Mouse (Mus musculus): Measurements from ENCODE around the gene Fancc.

The Fancc gene

DNA sequence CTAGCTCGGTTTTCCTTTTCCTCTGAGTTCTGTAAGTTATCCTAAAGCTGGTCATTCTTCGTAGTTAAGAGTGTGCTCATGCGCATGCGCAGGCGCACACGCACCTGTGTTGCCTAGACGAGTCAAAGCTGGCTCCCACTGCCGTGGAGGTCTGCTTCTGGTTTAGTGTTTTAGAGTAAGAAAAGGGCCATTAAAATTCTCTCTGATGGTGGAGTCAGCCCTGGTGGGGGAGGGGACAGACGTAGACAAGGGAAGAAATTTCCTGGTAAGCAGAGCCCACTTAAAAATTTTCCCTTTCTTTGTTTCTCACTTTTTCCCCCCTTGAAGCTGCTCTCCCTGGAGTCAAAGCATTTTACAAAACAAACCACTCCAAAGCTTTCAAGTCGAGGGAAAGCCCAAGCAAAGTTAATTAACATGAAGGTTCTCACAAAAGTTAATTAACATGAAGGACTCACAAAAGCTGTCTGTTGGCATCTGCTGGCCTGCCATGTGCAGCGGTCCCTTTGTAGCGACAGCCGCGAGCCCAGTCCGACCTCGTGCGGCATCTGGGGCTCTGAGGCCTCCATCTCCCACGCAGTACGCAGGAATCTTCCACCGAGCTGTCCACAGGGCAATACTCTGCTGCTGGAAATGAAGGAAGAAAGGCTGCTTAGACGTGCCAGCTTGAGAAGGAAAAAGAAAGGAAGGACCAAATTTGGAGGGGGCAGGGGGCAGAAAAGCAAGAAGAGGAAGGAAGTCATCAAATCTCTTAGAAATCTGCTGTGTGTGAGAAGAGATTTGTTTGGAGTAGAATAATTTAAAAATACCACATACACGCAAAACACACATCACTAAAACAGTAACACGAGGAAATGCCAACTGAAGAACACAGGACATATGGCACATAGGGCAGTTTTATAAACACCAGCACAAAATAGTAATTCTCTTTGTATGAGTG is at the start of gene Fancc:
Gene Fancc (minus strand): TSS at position 633 of the 937 bp plus-strand sequence.
- peak in 1 of 2 experiments; percentile 14 for DNase-seq (ENCODE audit: low spot score in 2 of 2)

DNA sequence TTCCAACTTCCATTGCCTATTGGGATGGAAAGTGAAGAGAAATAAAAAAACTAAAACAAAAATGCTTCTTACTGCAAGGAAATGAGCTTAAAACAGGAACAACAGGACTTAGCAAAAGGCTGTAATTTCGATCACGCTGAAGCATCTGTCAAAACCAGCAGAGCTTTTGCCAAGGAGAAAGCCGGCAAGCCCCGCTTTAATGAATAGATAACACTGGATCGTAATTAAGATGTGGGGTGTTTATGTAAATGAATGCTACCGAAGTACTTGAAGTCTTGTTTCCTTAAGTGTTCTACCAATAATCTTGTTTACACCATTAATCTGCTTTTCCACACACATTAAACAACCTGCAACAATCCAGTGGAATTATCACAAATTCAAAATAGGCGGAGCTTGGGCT is 48.2 kb upstream of the Fancc start:
- DNase-seq (ENCODE audit: low spot score in 2 of 2): no peak

DNA sequence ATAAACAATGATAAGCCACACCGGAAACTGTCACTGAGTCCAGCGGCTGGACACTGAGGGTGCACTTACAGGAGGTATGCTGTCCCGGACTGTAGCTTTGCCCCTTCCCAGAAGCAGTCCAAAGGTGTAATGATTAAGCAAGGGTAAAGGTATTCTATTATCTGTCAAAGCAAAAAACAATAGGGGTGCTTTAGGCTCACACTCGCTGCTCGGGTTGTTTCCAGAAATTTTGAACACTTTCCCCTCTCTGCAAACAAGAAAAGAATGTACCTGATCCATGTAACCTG is 47.8 kb upstream of the Fancc start:
- DNase-seq (ENCODE audit: low spot score in 2 of 2): no peak

DNA sequence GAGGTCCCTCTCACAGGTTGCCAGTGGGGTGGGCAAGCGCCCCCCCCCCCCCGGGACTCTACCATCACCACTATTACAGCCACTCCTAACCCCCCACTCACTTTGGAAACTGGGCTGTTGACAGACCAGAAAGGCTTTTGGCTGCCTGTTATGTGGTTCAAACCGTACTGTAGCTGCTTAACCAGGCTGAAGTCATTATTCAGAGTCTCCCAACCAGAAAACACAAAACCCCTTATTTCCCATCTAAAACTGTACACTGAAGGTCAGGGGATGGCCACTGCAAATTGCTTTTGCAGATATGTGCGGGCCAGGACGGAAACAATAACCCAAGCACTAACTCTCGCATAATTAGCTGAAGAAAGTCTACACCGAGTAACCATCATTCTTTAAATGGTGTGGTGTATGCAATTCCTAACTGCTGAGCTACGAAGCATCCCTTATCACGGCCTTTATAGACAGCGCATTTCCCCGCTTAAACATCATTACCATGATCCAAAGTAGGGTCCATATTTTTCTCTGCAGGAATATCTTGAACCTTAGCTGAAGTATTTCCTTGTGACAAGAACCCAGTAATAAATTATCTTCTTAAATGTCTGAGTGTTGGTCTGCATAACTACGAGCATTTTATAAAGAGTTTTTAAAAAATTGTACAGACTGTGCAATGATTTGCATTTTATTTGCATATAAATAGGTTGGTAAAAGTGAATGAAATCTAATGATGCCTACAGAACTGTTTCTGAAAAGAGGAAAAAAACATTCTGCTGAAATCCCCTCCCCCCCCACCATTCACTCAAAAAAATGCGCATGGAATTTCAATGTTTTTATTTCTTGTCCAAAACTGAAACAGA is 47.3 kb upstream of the Fancc start:
- no peak for DNase-seq (ENCODE audit: low spot score in 2 of 2)

DNA sequence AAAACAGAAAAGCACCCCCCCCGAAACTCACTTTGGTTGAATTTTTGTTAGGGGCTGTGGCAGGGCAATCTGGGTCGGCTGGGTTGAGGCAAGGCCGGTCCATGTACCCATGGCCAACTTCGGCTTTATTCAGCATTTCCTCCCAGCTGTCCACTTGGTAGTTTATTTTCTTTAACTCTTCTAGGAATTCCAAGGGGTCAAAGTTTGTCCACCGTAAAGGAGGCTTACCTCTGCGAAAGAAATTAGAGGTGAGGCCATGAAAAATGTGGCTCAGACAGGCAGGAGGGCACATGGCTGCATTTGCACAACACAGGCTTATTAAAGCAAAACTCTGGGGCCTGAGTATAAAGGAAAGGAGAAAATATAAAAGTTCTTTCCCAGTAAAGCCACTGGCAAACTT is 46.4 kb upstream of the Fancc start:
- no peak for DNase-seq (ENCODE audit: low spot score in 2 of 2)

DNA sequence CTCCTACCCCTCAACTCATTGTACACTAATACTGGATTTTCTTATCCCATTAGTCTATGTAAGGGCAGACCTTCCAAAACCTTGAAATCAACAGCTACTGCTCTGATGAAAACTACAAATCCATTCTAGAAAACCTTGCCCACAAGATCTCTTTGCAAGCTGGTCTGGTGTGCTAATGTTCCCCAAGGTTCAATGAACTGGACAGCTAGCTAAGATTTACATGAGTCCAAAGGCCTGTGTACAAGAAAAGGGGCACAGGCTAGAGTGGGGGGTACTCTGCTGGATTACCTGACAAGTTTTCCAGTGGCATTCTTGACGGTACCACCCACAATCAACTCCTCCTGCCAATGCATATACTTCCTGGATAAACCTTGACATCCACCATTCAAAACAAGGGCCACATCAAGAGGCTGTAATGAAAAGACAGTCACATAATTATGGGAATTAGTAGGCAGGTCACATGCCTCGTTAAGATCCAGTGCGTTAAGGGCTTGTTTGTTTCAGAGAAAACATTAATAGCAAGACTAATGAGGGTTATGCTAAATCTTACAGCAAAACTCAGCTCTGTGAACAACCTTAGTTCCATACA is 45.8 kb upstream of the Fancc start:
- no peak for DNase-seq (ENCODE audit: low spot score in 2 of 2)

DNA sequence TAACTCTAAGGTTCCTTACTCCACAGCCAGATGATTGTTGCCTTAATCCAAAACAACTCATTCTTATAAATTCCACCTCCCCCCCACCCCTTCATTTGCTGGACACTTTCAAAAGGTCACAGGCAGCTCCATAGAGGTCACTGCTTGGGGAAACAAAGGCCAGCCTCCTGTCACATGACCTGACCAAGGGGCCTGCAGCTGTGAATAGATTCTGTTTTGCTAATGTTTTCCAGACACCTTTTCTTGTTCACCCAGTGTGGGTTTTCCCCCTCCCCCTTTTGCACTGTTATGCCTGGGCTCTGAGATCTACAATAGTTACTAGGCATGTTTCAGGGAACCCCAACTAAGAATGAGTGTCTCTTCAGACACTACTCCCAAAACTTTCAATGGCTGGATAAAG is 44.4 kb upstream of the Fancc start:
- no peak for DNase-seq (ENCODE audit: low spot score in 2 of 2)

DNA sequence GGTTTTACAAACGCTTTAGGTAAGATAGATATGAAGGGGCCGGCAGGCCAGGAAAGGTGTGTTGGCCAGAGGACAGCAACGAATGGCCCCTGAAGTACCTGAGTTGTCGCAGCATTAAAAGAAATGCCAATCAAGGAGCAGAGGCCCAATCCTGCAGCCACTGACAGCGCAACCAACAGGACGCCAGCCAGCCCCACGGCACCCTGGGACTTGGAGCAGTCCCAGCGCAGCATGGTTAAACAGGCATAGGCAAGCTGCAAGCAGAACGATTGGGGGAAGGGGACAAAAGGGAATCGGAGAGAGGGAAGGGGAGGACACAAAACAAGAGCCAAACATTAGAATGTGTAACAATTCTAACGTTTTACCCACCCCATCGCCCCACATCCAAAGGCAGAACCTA is 43.5 kb upstream of the Fancc start:
- no peak for DNase-seq (ENCODE audit: low spot score in 2 of 2)

DNA sequence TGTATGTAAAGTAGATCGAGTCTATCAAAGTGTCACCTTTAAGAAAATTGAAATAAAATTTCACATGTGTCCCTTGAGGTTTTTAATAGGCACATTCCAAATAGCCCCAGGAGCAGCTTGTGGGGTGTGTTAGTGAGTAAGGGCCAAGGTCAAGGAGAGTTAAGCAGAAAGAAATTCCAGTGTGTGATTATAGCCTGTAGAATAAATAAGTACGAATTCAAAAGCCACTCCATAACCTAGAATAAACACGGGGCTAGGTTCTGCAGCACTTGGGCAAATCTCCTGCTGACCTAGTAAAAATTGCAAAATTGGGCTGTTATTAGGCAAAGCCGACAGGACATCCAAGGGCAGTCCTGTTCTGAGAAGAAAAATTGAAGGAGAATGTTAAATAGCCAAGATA is 37.9 kb upstream of the Fancc start:
- no peak for DNase-seq (ENCODE audit: low spot score in 2 of 2)

DNA sequence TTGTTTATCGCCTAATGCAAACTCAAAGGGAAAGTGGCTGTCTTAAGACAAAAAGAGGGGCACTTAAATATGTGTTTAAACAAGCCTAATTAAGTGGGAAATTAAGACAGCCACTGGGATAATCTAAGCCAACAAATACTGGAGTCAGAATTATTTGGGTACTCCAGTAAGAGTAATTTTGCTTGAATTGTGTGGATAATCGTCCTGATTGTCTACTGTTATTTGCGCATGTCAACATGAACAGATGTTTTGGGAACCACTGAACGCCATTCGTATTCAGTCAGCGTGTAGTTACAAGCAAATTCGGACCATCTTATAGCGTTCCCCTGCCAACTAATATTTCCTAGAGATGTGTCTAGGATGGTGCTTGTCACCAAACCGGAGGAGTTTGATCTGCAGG is 33.8 kb upstream of the Fancc start:
- DNase-seq (ENCODE audit: low spot score in 2 of 2): no peak

DNA sequence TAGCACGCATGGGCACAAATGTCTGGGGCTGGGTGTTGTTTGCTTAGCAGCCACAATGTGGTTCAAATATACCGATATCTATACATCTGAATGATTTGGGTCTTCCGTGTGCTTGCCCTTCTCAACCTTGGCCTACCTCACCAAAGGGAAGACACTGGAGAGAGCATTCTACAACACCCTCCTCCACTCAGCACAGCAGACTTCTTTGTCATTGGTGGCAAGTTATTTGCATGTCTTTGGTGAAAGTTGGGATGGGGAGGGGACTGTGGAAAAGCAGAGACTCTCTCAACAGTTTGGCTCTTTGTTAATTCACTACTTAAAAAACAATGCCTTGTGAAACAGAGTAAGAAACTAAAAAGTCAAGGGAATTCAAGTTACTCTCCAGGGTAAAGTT is 33.3 kb upstream of the Fancc start:
- no peak for DNase-seq (ENCODE audit: low spot score in 2 of 2)

DNA sequence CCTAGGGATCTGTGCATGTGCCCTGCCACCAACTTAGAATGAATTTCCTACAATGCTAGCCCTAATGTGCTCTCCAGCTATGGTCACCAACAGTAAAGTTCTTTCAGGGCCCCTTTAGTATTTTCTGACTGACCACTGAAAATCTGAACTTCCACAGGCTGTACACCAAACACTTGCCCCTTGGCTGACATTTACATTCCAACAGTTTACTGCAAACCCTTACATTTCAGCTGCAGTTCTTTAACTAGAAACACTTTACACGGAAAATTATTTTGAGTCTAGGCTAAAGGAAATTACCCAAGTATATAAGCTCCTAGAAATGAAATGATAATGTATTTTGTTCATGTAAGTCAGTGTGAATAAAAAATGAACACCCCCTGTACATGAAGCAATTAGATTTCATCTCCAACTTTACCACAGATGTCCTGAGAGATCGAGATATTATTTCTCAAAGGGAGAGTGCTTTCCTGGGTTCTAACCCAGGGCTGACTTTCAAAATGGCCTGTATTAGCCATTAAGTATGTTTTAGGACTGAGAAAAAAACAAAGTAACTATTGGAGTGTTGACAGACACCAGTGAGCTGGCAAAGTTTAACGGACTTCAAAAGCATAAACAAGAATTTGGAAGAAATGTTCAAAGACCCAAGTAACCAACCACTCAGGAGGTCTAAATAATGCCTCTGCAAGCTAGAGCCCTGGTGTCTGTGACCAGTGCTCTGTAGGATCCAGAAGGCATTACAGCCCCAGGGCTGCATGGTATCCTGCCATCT is 32.7 kb upstream of the Fancc start:
- DNase-seq (ENCODE audit: low spot score in 2 of 2): no peak

DNA sequence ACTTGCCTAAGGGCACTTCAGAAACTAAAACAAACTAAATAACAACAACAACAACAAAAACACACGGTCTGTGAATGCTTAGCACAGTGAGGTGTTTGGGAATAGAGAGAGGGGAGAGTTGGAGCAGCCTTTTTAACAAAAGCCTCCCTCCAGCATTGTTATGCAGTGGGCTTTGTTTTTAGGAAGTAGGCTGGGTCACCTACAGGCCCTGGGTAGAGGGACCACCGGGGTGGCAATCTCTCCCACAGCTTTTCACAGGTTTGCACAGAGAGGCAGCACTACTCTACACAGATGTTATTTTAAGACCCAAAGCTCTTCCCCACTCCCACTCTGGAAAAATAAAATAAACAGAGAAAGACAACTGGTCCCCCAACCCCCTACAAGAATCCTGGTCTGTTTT is 31.8 kb upstream of the Fancc start:
- no peak for DNase-seq (ENCODE audit: low spot score in 2 of 2)

DNA sequence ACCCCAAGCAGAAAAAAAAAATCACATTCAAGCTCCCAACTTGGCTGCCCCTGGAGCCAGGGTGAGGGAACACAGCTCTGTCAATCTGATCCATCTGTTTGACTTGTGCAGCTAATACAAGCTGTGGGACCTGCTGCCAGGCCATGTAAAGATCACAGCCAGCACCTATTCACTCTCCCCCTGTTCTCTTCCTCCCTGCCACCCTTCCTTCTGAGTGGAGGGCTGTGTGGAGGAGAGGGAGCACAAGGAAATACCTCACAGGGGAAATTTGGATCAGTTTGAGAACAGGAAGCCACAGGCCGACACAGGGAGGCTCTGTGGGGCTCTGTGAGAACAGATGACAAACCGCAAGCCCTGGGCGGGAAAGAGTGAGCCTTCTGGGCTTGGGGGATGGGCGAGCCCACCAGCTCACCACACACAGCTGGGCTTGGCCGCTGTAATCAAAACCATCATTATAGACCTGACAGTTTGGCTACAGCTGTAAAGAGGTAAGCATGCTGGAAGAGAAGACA is 31.1 kb upstream of the Fancc start:
- no peak for DNase-seq (ENCODE audit: low spot score in 2 of 2)

DNA sequence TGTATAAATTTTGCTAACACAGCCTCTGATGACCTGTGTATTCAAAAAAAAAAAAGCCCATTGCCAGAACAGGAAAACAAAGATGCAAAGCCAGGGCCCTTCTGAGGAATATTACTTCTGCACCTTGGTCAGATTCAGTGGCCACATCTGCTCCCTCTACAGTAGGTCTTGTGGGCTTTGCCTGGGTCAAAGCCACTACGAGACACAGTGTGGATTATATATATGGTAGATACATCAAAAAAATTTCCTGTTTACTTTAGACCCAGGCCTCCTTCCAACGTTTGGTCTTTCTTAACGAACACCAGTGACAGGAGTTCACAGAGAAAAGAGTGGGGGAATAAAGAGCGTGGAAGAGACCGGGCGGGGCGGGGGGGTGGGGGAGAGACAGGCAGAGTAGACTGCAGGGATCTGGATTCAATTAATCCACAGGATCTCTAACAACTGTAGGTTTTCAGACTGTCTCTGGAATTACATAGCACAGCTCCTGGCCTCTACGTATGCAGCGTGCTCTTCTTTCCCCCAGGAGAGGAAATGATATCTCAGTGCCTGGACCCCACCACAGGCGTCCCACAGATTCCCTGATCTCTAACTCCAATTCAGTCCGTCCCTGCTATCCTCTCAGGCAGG is 28.6 kb upstream of the Fancc start:
- DNase-seq (ENCODE audit: low spot score in 2 of 2): no peak

DNA sequence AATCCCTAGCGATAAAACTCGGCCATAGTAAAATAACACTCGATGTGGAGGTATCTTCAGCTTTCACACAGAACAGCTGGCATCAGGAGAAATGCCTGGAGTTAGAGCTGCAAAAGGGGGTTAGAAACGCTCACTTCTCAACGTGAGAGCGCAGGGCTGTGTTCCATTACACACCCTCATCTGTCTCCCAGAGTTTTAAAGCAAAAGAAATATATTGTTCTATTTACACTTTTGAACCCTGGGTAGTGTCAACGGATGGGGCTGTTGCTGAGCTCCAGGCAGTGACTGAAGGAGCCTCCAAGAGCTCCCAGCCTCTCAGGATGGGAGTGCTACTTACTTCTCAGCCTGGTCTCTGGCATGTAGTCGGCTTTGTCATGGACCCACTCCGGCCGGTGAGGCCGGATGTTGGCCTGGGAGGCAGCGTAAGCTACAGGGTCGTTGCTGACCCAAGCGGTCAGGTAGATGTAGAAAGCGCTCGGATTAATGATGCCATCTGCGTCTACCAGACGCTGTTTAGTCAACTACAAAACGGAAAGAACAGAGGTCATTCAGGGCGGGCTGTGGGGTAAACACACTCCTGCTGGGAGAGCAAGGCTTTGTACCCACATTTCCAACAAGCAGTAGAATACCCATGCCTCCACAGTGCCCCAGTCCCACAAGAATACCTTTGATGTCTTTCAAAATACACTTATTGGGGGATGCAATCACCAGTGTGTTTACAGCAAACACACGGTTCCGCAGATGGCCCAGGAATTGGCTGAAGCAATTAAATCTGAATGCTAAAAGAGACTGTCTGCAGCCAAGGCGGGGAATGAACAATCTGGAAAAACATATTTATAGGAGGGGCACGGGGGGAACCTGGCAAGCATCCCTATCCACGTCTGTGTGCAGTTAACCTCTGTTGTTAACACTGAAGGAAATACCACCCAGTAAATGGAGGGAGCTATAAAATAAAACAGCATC is 27.8 kb upstream of the Fancc start:
- no peak for DNase-seq (ENCODE audit: low spot score in 2 of 2)

DNA sequence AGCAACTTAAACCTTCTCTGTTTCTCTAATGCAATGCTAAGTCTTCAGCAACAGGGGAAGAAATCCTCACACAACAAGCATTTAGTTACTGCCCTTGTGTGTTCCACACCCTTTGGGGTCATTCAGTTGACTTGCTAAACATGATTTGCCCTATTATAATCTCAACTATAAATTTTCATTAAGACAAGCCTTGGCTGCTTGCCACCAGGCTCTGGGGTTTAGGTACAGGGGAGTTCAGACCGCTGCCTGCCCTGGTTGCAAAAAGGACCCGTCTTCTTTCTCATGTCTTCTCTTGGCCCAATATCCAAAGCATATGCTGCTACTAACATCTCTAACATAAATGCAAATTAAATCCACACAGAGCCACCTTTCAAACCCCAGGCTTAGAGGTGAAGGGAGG is 27.0 kb upstream of the Fancc start:
- DNase-seq (ENCODE audit: low spot score in 2 of 2): no peak

DNA sequence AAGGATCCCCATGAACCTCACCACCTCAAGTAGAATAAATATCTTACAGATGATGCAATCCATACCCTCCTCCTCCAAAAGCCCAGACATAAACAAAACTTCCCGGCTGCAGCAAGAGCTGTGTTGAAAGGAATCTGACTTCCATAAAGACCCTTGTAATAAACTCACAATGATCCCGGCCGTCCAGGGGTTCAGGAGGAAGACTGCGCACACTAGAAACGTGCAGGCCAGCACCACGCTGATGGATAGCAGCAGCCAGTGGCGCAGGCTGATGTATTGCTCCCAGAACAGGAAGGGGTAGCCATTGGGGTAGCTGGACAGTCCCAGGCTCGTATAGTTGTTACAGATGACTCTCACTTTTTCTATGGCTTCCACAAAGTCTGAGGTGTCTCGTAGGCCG is 25.8 kb upstream of the Fancc start:
- DNase-seq (ENCODE audit: low spot score in 2 of 2): no peak

DNA sequence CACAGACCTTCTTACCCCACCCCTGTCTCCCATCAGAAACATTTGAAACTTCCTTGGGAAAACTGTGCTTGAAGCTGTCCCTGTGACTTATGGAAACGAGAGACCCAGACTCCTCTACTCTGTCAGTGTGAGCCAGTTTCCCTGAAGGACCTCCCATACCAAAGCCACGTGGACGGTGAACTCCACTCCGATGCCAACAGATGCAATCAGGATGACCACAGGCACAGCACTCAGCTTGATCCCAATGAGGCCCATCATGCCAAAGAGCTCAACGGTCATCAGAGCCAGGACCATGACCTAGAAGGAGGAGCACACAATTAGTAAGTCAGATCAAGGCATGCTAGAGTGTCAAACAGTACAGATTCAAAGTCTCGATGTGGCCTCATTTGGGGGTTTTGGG is 23.0 kb upstream of the Fancc start:
- no peak for DNase-seq (ENCODE audit: low spot score in 2 of 2)

DNA sequence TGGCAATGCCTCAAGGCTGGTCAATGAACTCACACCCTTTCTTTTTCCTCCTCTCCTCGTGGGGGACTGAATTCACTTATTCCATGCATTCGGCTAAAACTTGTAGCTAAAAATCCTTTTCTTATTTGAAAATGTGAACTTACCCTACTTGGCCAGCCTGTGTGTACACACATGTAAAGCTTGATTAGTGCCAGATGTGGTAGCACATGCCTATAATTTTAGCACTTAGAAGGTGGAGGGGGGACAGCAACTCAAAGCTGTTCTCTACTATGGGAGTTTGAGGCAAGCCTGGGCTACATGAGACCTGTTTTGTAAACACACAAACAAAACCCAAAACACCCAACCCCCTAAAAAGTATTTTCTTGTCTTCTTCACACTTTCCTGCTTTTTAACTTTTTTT is 19.5 kb upstream of the Fancc start:
- no peak for DNase-seq (ENCODE audit: low spot score in 2 of 2)

All from frontal cortex, postnatal 36 days (tissue).